Mouse (Mus musculus): ENCODE results near the gene Mgll.

DNA sequence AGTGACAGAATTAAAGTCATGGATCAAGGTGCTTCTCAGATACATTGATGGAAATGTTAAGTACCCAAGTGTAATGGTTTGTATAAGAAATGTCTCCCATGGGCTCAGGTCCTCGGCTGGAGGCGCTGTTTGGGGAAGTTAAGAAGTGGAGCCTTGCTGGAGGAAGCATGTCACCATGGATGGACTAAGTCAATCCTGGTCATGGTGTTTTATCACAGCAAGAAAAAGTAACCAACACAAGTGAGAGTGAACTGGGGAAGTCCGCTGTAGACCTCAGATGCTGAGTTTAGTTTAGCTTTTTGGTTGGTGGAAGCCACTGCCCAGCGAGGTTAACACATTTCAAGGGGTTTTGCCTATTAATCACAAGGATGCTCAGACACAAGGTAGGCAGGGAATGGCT lies 105.4 kb downstream of the Mgll start:
- TF ChIP-seq CTCF (IDR thresholded peaks at IDR 0.05; ENCODE audit: insufficient read depth, low read length) (no peak), POLR2A (IDR thresholded peaks at IDR 0.05; ENCODE audit: borderline replicate concordance, extremely low read depth, low read depth, low read length) (no peak)

Measured in lung, adult 2 months (tissue).